Mouse (Mus musculus): Measurements from ENCODE around the gene Filip1l. TPM values are rescaled to one million over a fixed set of nuclear protein-coding genes. Genes with fewer than 3 reads are reported as not detected.

Filip1l gene
- polyA plus RNA-seq, 1 experiment = 3.2 TPM

- Histone ChIP-seq H3K4me1 (ENCODE audit: control insufficient read depth, insufficient read depth, insufficient read length, low read length) (peaks cover 11% of the 10 kb centered on the region), H3K27ac (ENCODE audit: insufficient read depth, low read depth, low read length) (peak overlapping the region; percentile 32), H3K36me3 (ENCODE audit: control insufficient read depth, insufficient read depth, low read length) (peaks cover 1% of the 10 kb centered on the region; the same call in 1 of the 2 replicates), H3K27me3 (ENCODE audit: control insufficient read depth, insufficient read depth, low read length) (no peaks in the 10 kb centered on the region), H3K4me3 (ENCODE audit: low read depth, low read length) (no peak overlapping the region)
- 12% methylated on average over 2 of the region's 2 CpGs for whole genome bisulfite sequencing
- TF ChIP-seq POLR2A (IDR thresholded peaks at IDR 0.05; ENCODE audit: low read depth, low read length) (no peak), CTCF (IDR thresholded peaks at IDR 0.05; ENCODE audit: extremely low read depth, insufficient read length, insufficient replicate concordance, low read depth, low read length) (no peak)
Observed at GRCm38 (mm10) chr16:57550817-57551216, 197.9 kb downstream of the Filip1l start.

DNA sequence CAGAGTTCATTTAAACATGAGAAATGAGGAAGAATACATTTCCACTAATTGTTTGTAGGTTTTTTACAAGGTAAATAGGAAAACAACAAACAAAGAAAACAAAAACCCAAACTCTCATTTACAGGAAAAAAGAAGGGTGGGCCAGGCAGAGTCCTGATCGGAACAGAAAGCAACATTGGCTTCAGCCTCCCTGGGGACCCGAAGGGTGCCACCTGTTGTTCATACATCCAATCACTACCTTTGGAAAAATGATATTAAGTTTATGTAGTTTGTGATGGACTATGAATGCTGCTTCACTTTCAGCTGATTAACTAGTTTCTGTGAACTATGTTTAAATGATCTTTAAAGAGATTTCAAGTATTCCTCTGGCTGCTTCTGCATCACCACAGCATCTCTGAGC, 198.7 kb downstream of the Filip1l start:
- TF ChIP-seq POLR2A (IDR thresholded peaks at IDR 0.05; ENCODE audit: low read depth, low read length) (no peak), CTCF (IDR thresholded peaks at IDR 0.05; ENCODE audit: extremely low read depth, insufficient read length, insufficient replicate concordance, low read depth, low read length) (peak; percentile 38; the same call in 1 of the 2 replicates)
- H3K27me3 ChIP-seq (ENCODE audit: control insufficient read depth, insufficient read depth, low read length) = no peaks in the 10 kb centered on the region
- H3K4me3 ChIP-seq (ENCODE audit: low read depth, low read length) = 0 out of 2 replicates have a peak overlapping the region, but pooled peaks have one; percentile 14
- H3K36me3 ChIP-seq (ENCODE audit: control insufficient read depth, insufficient read depth, low read length) = peaks cover 1% of the 10 kb centered on the region; the same call in 1 of the 2 replicates
- H3K4me1 ChIP-seq (ENCODE audit: control insufficient read depth, insufficient read depth, insufficient read length, low read length) = peaks cover 14% of the 10 kb centered on the region
- 22% methylated on average over 2 of the region's 2 CpGs for WGBS
- H3K27ac ChIP-seq (ENCODE audit: insufficient read depth, low read depth, low read length) = peak overlapping the region; percentile 19; the same call in 1 of the 2 replicates

DNA sequence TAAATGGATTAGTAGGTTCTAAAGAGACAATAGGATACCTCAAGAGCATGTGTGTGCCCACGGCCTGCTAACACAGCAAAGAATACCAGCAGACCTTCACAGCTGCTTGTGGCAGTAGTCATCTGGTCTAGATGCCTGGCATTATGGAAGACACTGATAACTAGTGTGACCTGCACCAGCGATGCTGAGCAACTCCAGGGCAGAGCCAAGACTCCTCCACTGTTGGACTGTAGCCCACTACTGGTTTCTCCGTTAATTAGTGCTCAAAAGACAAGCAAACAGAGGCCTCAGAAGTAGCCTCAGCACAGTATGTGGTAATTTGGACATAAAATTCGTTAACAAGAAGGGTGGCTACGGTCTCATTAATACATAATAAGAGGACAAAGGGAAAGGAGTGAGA, 199.8 kb downstream of the Filip1l start:
- H3K27me3 ChIP-seq (ENCODE audit: control insufficient read depth, insufficient read depth, low read length) = no peaks in the 10 kb centered on the region
- H3K4me1 ChIP-seq (ENCODE audit: control insufficient read depth, insufficient read depth, insufficient read length, low read length) = peaks cover 14% of the 10 kb centered on the region
- peaks cover 1% of the 10 kb centered on the region; the same call in 1 of the 2 replicates for H3K36me3 ChIP-seq (ENCODE audit: control insufficient read depth, insufficient read depth, low read length)
- TF ChIP-seq CTCF (IDR thresholded peaks at IDR 0.05; ENCODE audit: extremely low read depth, insufficient read length, insufficient replicate concordance, low read depth, low read length) (no peak), POLR2A (IDR thresholded peaks at IDR 0.05; ENCODE audit: low read depth, low read length) (no peak)
- peak overlapping the region; percentile 53 for H3K27ac ChIP-seq (ENCODE audit: insufficient read depth, low read depth, low read length)
- no peak overlapping the region for H3K4me3 ChIP-seq (ENCODE audit: low read depth, low read length)
- 57% methylated on average over 5 of the region's 5 CpGs for WGBS

DNA sequence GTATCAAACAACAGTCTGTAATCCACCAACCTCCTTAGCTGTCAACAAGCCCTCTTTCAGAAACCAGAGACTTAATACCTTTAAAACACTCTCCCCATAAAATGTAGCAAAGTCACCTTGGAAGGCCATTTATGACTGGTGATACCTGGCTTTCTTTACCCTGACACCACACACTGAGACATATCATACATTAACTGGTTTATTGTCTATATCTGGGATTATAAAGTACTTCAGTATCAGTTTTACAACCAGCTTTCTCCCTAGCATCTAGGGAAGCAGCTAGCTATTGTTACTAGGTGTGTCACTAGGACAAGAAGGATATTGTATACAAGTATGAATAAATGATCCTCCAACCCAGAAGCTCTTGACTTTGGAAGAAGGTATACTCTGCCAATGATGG, 200.3 kb downstream of the Filip1l start:
- H3K4me1 ChIP-seq (ENCODE audit: control insufficient read depth, insufficient read depth, insufficient read length, low read length) = peaks cover 14% of the 10 kb centered on the region
- H3K4me3 ChIP-seq (ENCODE audit: low read depth, low read length) = no peak overlapping the region
- H3K27me3 ChIP-seq (ENCODE audit: control insufficient read depth, insufficient read depth, low read length) = no peaks in the 10 kb centered on the region
- peaks cover 1% of the 10 kb centered on the region; the same call in 1 of the 2 replicates for H3K36me3 ChIP-seq (ENCODE audit: control insufficient read depth, insufficient read depth, low read length)
- peak overlapping the region; percentile 53; the same call in 1 of the 2 replicates for H3K27ac ChIP-seq (ENCODE audit: insufficient read depth, low read depth, low read length)
- TF ChIP-seq CTCF (IDR thresholded peaks at IDR 0.05; ENCODE audit: extremely low read depth, insufficient read length, insufficient replicate concordance, low read depth, low read length) (no peak), POLR2A (IDR thresholded peaks at IDR 0.05; ENCODE audit: low read depth, low read length) (no peak)

GRCm38 (mm10) chr16:57554886-57555400, 202.1 kb downstream of the Filip1l start:
- H3K27ac ChIP-seq (ENCODE audit: insufficient read depth, low read depth, low read length) = no peak overlapping the region
- H3K4me1 ChIP-seq (ENCODE audit: control insufficient read depth, insufficient read depth, insufficient read length, low read length) = peaks cover 12% of the 10 kb centered on the region
- no peak overlapping the region for H3K4me3 ChIP-seq (ENCODE audit: low read depth, low read length)
- WGBS = 78% methylated on average over 6 of the region's 6 CpGs
- no peaks in the 10 kb centered on the region for H3K27me3 ChIP-seq (ENCODE audit: control insufficient read depth, insufficient read depth, low read length)
- TF ChIP-seq POLR2A (IDR thresholded peaks at IDR 0.05; ENCODE audit: low read depth, low read length) (no peak), CTCF (IDR thresholded peaks at IDR 0.05; ENCODE audit: extremely low read depth, insufficient read length, insufficient replicate concordance, low read depth, low read length) (no peak)
- peaks cover 1% of the 10 kb centered on the region; the same call in 1 of the 2 replicates for H3K36me3 ChIP-seq (ENCODE audit: control insufficient read depth, insufficient read depth, low read length)

DNA sequence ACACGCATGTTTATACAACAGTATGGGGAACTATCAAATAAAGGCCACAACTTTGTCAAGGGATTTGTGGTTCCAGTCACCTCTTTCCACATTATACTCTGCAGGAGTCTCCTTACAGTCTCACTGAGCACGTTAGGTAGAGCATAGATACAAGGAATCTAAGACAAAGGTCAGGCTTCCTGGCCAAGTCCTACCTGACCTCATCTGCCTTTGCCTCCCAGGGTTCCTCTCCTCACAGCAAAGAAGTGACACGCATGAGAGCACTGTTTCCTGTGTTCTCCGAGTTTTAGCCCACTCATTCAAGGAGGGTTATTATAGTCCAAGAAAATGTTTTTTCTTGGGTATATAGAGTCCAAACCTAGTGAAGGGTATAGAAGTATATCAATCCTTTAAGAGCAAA, 202.8 kb downstream of the Filip1l start:
- Histone ChIP-seq H3K27ac (ENCODE audit: insufficient read depth, low read depth, low read length) (no peak overlapping the region), H3K4me1 (ENCODE audit: control insufficient read depth, insufficient read depth, insufficient read length, low read length) (peaks cover 12% of the 10 kb centered on the region), H3K27me3 (ENCODE audit: control insufficient read depth, insufficient read depth, low read length) (no peaks in the 10 kb centered on the region), H3K36me3 (ENCODE audit: control insufficient read depth, insufficient read depth, low read length) (peaks cover 1% of the 10 kb centered on the region; the same call in 1 of the 2 replicates), H3K4me3 (ENCODE audit: low read depth, low read length) (no peak overlapping the region)
- 59% methylated on average over 4 of the region's 4 CpGs for whole genome bisulfite sequencing
- TF ChIP-seq CTCF (IDR thresholded peaks at IDR 0.05; ENCODE audit: extremely low read depth, insufficient read length, insufficient replicate concordance, low read depth, low read length) = no peak
- no peak for TF ChIP-seq POLR2A (IDR thresholded peaks at IDR 0.05; ENCODE audit: low read depth, low read length)

- Histone ChIP-seq H3K4me3 (ENCODE audit: low read depth, low read length) (no peak overlapping the region), H3K27me3 (ENCODE audit: control insufficient read depth, insufficient read depth, low read length) (no peaks in the 10 kb centered on the region), H3K36me3 (ENCODE audit: control insufficient read depth, insufficient read depth, low read length) (peaks cover 1% of the 10 kb centered on the region; the same call in 1 of the 2 replicates), H3K4me1 (ENCODE audit: control insufficient read depth, insufficient read depth, insufficient read length, low read length) (peaks cover 12% of the 10 kb centered on the region), H3K27ac (ENCODE audit: insufficient read depth, low read depth, low read length) (no peak overlapping the region)
- TF ChIP-seq CTCF (IDR thresholded peaks at IDR 0.05; ENCODE audit: extremely low read depth, insufficient read length, insufficient replicate concordance, low read depth, low read length) (no peak), POLR2A (IDR thresholded peaks at IDR 0.05; ENCODE audit: low read depth, low read length) (no peak)
- WGBS = 21% methylated on average over 2 of the region's 2 CpGs
Observed at GRCm38 (mm10) chr16:57556244-57556643, 203.4 kb downstream of the Filip1l start.
